Mouse (Mus musculus) kidney, embryonic 15.5 days (tissue): ENCODE results near the gene Pou2f1. TPM values are rescaled to one million over a fixed set of nuclear protein-coding genes. Genes with fewer than 3 reads are reported as not detected.

Experiments used
- ATAC-seq: fragments of 200-750 bp; cut with Nextera tagmentation; replicated peaks from 2 replicates; pipeline ENCODE4 v1.8.0; 2017; ENCODE audit warnings: moderate TSS enrichment; ENCODE audit not compliant: low FRiP score
- H3K27ac ChIP-seq: fragments of 300-500 bp; sonication (generic); 2 replicates; pipeline ENCODE4 v1.5.1; 2015; ENCODE audit warnings: mild to moderate bottlenecking, inconsistent platforms
- H3K27me3 ChIP-seq: fragments of 300-500 bp; sonication (generic); 2 replicates; pipeline ENCODE4 v1.6.1; 2015; ENCODE audit warnings: inconsistent platforms
- H3K36me3 ChIP-seq: fragments of 300-500 bp; sonication (generic); 2 replicates; pipeline ENCODE4 v1.6.1; 2015; ENCODE audit warnings: inconsistent platforms
- H3K4me1 ChIP-seq: fragments of 300-500 bp; sonication (generic); 2 replicates; pipeline ENCODE4 v1.6.1; 2015; ENCODE audit warnings: inconsistent platforms
- H3K4me2 ChIP-seq: fragments of 300-500 bp; sonication (generic); 2 replicates; pipeline ENCODE4 v1.6.1; 2015; ENCODE audit warnings: moderate library complexity, mild to moderate bottlenecking, inconsistent platforms
- H3K4me3 ChIP-seq: fragments of 300-500 bp; sonication (generic); replicated peaks from 2 replicates; pipeline ENCODE4 v1.5.1; 2015; ENCODE audit warnings: mild to moderate bottlenecking, inconsistent platforms
- H3K9ac ChIP-seq: fragments of 300-500 bp; sonication (generic); 2 replicates; pipeline ENCODE4 v1.6.1; 2015; ENCODE audit warnings: mild to moderate bottlenecking, inconsistent platforms
- H3K9me3 ChIP-seq: fragments of 300-500 bp; sonication (generic); replicated peaks from 2 replicates; pipeline ENCODE4 v1.6.1; 2016; ENCODE audit warnings: inconsistent platforms
- WGBS: fragments of 180-500 bp; shearing (Covaris S2); methylation state at CpG from one replicate; pipeline ENCODE4 v1.1.7; 2015; ENCODE audit warnings: mixed read lengths; 5-methylcytosine and 5-hydroxymethylcytosine counted together
- polyA plus RNA-seq: library from polyadenylated mRNA; unstranded; fragments of >200 nt; fragmentation: Nextera tagmentation; extraction: Ambion mirVana; gene quantifications from 2 replicates; pipeline ENCODE4 v1.2.1, GENCODE M21; 2015

Pou2f1 gene
- polyA plus RNA-seq, 1 experiment from 2014 or later: 19.5 TPM

- WGBS: 5% methylated on average over 14 of the region's 14 CpGs
- Histone ChIP-seq H3K36me3 (no peaks in the 10 kb centered on the region), H3K27ac (no peak overlapping the region), H3K4me3 (peak overlapping the region; percentile 53), H3K9me3 (no peaks in the 10 kb centered on the region), H3K4me1 (peaks cover 61% of the 10 kb centered on the region), H3K27me3 (peaks cover 62% of the 10 kb centered on the region), H3K4me2 (peak overlapping the region; percentile 99), H3K9ac (peak overlapping the region; percentile 47)
- ATAC-seq: no peak
These were observed 157.1 kb downstream of the Pou2f1 start for GRCm38 (mm10) chr1:165845366-165845765.

- Histone ChIP-seq H3K9me3 (no peaks in the 10 kb centered on the region), H3K4me2 (peak overlapping the region; percentile 99), H3K36me3 (no peaks in the 10 kb centered on the region), H3K27ac (no peak overlapping the region), H3K27me3 (peaks cover 66% of the 10 kb centered on the region), H3K4me3 (peak overlapping the region; percentile 53), H3K4me1 (peaks cover 60% of the 10 kb centered on the region), H3K9ac (peak overlapping the region; percentile 47)
- ATAC-seq: no peak; the same call in 1 of the 2 replicates
- 0% methylated on average over 26 of the region's 26 CpGs for WGBS
These were observed 157.5 kb downstream of the Pou2f1 start for GRCm38 (mm10) chr1:165844956-165845355.

- Histone ChIP-seq H3K9me3 (no peaks in the 10 kb centered on the region), H3K36me3 (no peaks in the 10 kb centered on the region), H3K4me2 (peak overlapping the region; percentile 99), H3K27me3 (peaks cover 71% of the 10 kb centered on the region), H3K4me1 (peaks cover 56% of the 10 kb centered on the region), H3K4me3 (peak overlapping the region; percentile 53), H3K9ac (peak overlapping the region; percentile 47), H3K27ac (no peak overlapping the region)
- WGBS: under 1% methylated on average over 20 of the region's 20 CpGs
- peak; percentile 59 for ATAC-seq
These were observed 158.0 kb downstream of the Pou2f1 start for GRCm38 (mm10) chr1:165844466-165844951.

- peaks cover 74% of the 10 kb centered on the region for H3K27me3 ChIP-seq
- WGBS: 50% methylated on average over 3 of the region's 3 CpGs
These were observed 158.9 kb downstream of the Pou2f1 start for GRCm38 (mm10) chr1:165843586-165843985.

GRCm38 (mm10) chr1:165842170-165842569 is 160.3 kb downstream of the Pou2f1 start:
- peaks cover 75% of the 10 kb centered on the region for H3K27me3 ChIP-seq
- H3K27ac ChIP-seq: no peak overlapping the region
- no peak overlapping the region for H3K9ac ChIP-seq
- no peak overlapping the region for H3K4me3 ChIP-seq
- ATAC-seq: no peak
- no peaks in the 10 kb centered on the region for H3K9me3 ChIP-seq
- H3K4me1 ChIP-seq: peaks cover 58% of the 10 kb centered on the region
- H3K36me3 ChIP-seq: no peaks in the 10 kb centered on the region
- H3K4me2 ChIP-seq: no peak overlapping the region
- WGBS: 59% methylated on average over 7 of the region's 7 CpGs

More at GRCm38 (mm10) chr1:165843586-165843985, 158.9 kb downstream of the Pou2f1 start:
- Histone ChIP-seq H3K27ac (no peak overlapping the region), H3K36me3 (no peaks in the 10 kb centered on the region), H3K4me1 (peaks cover 47% of the 10 kb centered on the region), H3K9me3 (no peaks in the 10 kb centered on the region), H3K9ac (no peak overlapping the region), H3K4me3 (no peak overlapping the region), H3K4me2 (0 out of 2 replicates have a peak overlapping the region, but pooled peaks have one; percentile 99)
- no peak for ATAC-seq

- Histone ChIP-seq H3K27me3 (peaks cover 65% of the 10 kb centered on the region), H3K9ac (peak overlapping the region; percentile 11; the same call in 1 of the 2 replicates), H3K36me3 (no peaks in the 10 kb centered on the region), H3K4me1 (peaks cover 69% of the 10 kb centered on the region), H3K4me2 (peak overlapping the region; percentile 62), H3K9me3 (no peaks in the 10 kb centered on the region), H3K4me3 (peak overlapping the region; percentile 35), H3K27ac (no peak overlapping the region)
- 13% methylated on average over 31 of the region's 31 CpGs for WGBS
- peak; percentile 57; the same call in 1 of the 2 replicates for ATAC-seq
These were observed 161.8 kb downstream of the Pou2f1 start for GRCm38 (mm10) chr1:165840548-165841230.

- no peak overlapping the region for H3K27ac ChIP-seq
- H3K27me3 ChIP-seq: peaks cover 54% of the 10 kb centered on the region
- peaks cover 64% of the 10 kb centered on the region for H3K4me1 ChIP-seq
- no peaks in the 10 kb centered on the region for H3K9me3 ChIP-seq
- no peak overlapping the region for H3K4me2 ChIP-seq
- H3K36me3 ChIP-seq: no peaks in the 10 kb centered on the region
- no peak overlapping the region for H3K4me3 ChIP-seq
- no peak overlapping the region for H3K9ac ChIP-seq
- no peak for ATAC-seq
- 75% methylated on average over 4 of the region's 4 CpGs for WGBS
These were observed 163.3 kb downstream of the Pou2f1 start for GRCm38 (mm10) chr1:165839201-165839600.

GRCm38 (mm10) chr1:165837546-165837945 is 164.9 kb downstream of the Pou2f1 start:
- 32% methylated on average over 8 of the region's 8 CpGs for WGBS
- Histone ChIP-seq H3K9me3 (no peaks in the 10 kb centered on the region), H3K4me2 (no peak overlapping the region), H3K27me3 (peaks cover 45% of the 10 kb centered on the region), H3K9ac (no peak overlapping the region), H3K27ac (peak overlapping the region; percentile 74), H3K36me3 (no peaks in the 10 kb centered on the region), H3K4me3 (no peak overlapping the region), H3K4me1 (peaks cover 58% of the 10 kb centered on the region)
- no peak for ATAC-seq

GRCm38 (mm10) chr1:165836461-165836860 is 166.0 kb downstream of the Pou2f1 start:
- Histone ChIP-seq H3K36me3 (no peaks in the 10 kb centered on the region), H3K9me3 (no peaks in the 10 kb centered on the region), H3K27me3 (peaks cover 38% of the 10 kb centered on the region), H3K4me1 (peaks cover 51% of the 10 kb centered on the region), H3K27ac (peak overlapping the region; percentile 74), H3K4me3 (no peak overlapping the region), H3K9ac (no peak overlapping the region), H3K4me2 (peak overlapping the region; percentile 20)
- ATAC-seq: peak; percentile 62
- 7% methylated on average over 6 of the region's 6 CpGs for WGBS

- H3K9ac ChIP-seq: no peak overlapping the region
- H3K36me3 ChIP-seq: no peaks in the 10 kb centered on the region
- WGBS: 20% methylated on average over 12 of the region's 12 CpGs
- peaks cover 41% of the 10 kb centered on the region for H3K4me1 ChIP-seq
- peak overlapping the region; percentile 24 for H3K4me3 ChIP-seq
- peaks cover 19% of the 10 kb centered on the region for H3K27me3 ChIP-seq
- H3K9me3 ChIP-seq: no peaks in the 10 kb centered on the region
- peak overlapping the region; percentile 54 for H3K4me2 ChIP-seq
- peak overlapping the region; percentile 58; the same call in 1 of the 2 replicates for H3K27ac ChIP-seq
- ATAC-seq: no peak
These were observed 167.9 kb downstream of the Pou2f1 start for GRCm38 (mm10) chr1:165834633-165834975.

- Histone ChIP-seq H3K4me3 (peak overlapping the region; percentile 24), H3K9ac (no peak overlapping the region), H3K27me3 (peaks cover 14% of the 10 kb centered on the region), H3K27ac (peak overlapping the region; percentile 58), H3K9me3 (no peaks in the 10 kb centered on the region), H3K4me1 (peaks cover 41% of the 10 kb centered on the region), H3K36me3 (no peaks in the 10 kb centered on the region), H3K4me2 (peak overlapping the region; percentile 54)
- WGBS: 14% methylated on average over 17 of the region's 17 CpGs
- ATAC-seq: 0 out of 2 replicates have a peak, but pooled peaks have one; percentile 31
These were observed 168.4 kb downstream of the Pou2f1 start for GRCm38 (mm10) chr1:165833910-165834632.

GRCm38 (mm10) chr1:165833244-165833643 is 169.2 kb downstream of the Pou2f1 start:
- no peaks in the 10 kb centered on the region for H3K36me3 ChIP-seq
- ATAC-seq: no peak
- H3K4me2 ChIP-seq: no peak overlapping the region
- no peaks in the 10 kb centered on the region for H3K9me3 ChIP-seq
- H3K9ac ChIP-seq: no peak overlapping the region
- peaks cover 14% of the 10 kb centered on the region for H3K27me3 ChIP-seq
- no peak overlapping the region for H3K4me3 ChIP-seq
- 17% methylated on average over 4 of the region's 4 CpGs for WGBS
- peaks cover 44% of the 10 kb centered on the region for H3K4me1 ChIP-seq
- H3K27ac ChIP-seq: no peak overlapping the region
